Mouse (Mus musculus): ENCODE results near the gene Idi2. TPM values are rescaled to one million over a fixed set of nuclear protein-coding genes. Genes with fewer than 3 reads are reported as not detected.
"Not testable (repeated sequence)": the region's sequence is repeated elsewhere in the genome, so short reads cannot be mapped to it uniquely, and the experiment has no call there.

Gene Idi2
- polyA plus RNA-seq, 1 experiment from 2014 or later, result not detected

DNA sequence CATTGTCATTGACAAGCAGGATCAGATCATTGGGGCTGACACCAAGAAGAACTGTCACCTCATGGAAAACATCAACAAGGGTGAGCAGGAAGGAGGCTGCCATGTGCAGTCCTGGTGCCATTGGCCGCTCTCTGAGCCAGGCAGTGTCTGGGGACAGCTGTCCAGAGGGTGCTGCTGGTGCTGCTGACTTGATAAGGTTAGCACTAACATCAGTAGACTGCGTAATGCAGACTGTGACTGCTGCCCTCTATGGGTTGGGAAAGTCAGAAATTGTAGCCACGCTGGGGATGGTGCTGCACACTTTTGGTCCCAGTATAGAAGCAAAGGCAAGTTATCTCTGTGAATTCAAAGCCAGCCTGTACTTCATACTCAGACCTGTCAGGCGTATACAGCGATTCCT is 4.2 kb downstream of the Idi2 start:
- H3K4me1 ChIP-seq (ENCODE audit: control insufficient read depth, insufficient read depth, low read length); H3K4me2 ChIP-seq (ENCODE audit: low read depth, low read length); H3K4me3 ChIP-seq (ENCODE audit: low read length); H3K27me3 ChIP-seq (replicated peaks; ENCODE audit: control insufficient read depth, insufficient read depth, low read length); H3K27ac ChIP-seq (ENCODE audit: low read length); H3K36me3 ChIP-seq (ENCODE audit: control insufficient read depth, insufficient read depth, low read length); H3K9ac ChIP-seq (ENCODE audit: low read depth, low read length); H3K9me3 ChIP-seq (ENCODE audit: control insufficient read depth, low read length): not testable (repeated sequence)
- 0 out of 2 replicates have a peak, but pooled peaks have one; percentile 38 for ATAC-seq
- no CpG with 5 or more reads among the region's 5 CpGs for WGBS

DNA sequence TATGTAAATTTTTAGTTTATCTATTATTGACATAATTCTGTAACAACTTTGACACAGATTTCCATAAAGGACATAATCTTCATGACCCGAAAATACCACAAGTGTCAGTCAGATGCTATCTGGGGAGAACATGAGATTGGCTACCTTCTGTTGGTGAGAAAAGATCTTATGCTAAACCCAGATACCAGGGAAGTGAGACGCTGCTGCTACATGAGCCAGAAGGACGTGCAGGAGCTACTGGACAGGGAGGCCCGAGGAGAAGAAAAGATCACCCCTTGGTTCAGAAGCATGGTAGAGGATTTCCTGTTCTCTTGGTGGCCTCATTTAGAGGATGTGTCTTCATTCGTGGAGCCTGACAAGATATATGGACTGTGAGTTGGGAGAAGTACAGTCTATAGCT is 6.4 kb downstream of the Idi2 start:
- not testable (repeated sequence) for ATAC-seq; H3K4me2 ChIP-seq (ENCODE audit: low read depth, low read length); H3K9me3 ChIP-seq (ENCODE audit: control insufficient read depth, low read length); H3K27ac ChIP-seq (ENCODE audit: low read length); H3K27me3 ChIP-seq (replicated peaks; ENCODE audit: control insufficient read depth, insufficient read depth, low read length); H3K36me3 ChIP-seq (ENCODE audit: control insufficient read depth, insufficient read depth, low read length); H3K4me1 ChIP-seq (ENCODE audit: control insufficient read depth, insufficient read depth, low read length); H3K4me3 ChIP-seq (ENCODE audit: low read length); H3K9ac ChIP-seq (ENCODE audit: low read depth, low read length)
- no CpG with 5 or more reads among the region's 5 CpGs for WGBS

DNA sequence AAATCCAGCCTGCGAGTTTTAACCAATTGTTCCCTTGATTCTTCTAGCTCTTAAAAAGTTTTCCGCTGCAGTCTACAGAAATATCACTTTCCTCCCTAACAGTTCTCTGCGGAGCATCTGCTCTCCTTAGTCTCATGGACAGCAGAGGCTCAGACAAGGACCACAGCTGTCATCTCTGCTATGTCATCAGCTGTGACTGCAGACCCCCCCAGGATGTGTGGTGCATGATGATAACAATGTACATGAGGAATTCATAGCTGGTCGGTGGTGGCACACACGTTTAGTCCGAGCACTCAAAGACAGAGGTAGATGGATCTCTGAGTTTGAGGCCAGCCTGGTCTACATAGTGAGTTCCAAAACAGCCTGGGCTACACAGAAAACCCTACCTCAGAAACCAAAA is 6.9 kb downstream of the Idi2 start:
- H3K27ac ChIP-seq (ENCODE audit: low read length); H3K4me3 ChIP-seq (ENCODE audit: low read length); H3K9me3 ChIP-seq (ENCODE audit: control insufficient read depth, low read length); H3K27me3 ChIP-seq (replicated peaks; ENCODE audit: control insufficient read depth, insufficient read depth, low read length); H3K4me1 ChIP-seq (ENCODE audit: control insufficient read depth, insufficient read depth, low read length); H3K9ac ChIP-seq (ENCODE audit: low read depth, low read length); H3K4me2 ChIP-seq (ENCODE audit: low read depth, low read length); H3K36me3 ChIP-seq (ENCODE audit: control insufficient read depth, insufficient read depth, low read length); ATAC-seq: not testable (repeated sequence)
- WGBS, result 84% methylated on average over 5 of the region's 6 CpGs

DNA sequence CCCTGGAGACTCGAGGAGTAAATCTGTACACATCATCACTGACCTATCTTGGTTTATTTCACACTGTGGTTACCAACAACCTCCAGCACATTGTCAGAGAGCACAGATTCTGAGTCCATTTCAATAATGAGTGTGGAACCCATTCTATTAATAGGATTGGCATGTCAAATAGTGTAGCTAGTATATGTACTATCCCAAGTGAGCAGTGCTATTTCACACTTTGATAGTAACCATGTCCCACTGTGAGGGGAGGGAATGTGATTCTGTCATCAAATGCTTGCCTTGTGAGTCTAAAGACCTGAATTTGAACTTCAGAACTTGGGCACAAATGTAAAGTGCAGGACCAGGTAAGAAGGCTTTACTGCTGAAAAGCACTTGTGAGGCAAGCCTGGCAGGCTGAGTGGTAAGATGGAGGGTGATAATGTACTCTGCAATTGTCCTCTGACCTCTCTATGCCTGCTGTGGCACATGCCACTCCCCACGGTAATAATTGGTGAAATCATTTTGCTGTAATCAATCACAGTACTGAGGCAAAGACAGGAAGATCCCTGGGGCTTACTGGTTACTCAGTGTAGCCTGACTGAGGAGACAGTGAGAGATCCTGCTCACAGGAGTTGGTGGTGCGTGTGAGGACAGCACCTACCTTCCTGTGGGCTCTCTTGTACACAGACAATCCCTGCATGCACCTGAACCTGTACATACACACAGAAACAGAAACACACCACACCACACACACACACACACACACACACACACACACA is 8.6 kb downstream of the Idi2 start:
- H3K9ac ChIP-seq (ENCODE audit: low read depth, low read length); H3K4me1 ChIP-seq (ENCODE audit: control insufficient read depth, insufficient read depth, low read length); ATAC-seq; H3K27me3 ChIP-seq (replicated peaks; ENCODE audit: control insufficient read depth, insufficient read depth, low read length); H3K27ac ChIP-seq (ENCODE audit: low read length); H3K4me3 ChIP-seq (ENCODE audit: low read length); H3K9me3 ChIP-seq (ENCODE audit: control insufficient read depth, low read length); H3K4me2 ChIP-seq (ENCODE audit: low read depth, low read length); H3K36me3 ChIP-seq (ENCODE audit: control insufficient read depth, insufficient read depth, low read length): not testable (repeated sequence)
- 56% methylated on average over 3 of the region's 3 CpGs for WGBS

DNA sequence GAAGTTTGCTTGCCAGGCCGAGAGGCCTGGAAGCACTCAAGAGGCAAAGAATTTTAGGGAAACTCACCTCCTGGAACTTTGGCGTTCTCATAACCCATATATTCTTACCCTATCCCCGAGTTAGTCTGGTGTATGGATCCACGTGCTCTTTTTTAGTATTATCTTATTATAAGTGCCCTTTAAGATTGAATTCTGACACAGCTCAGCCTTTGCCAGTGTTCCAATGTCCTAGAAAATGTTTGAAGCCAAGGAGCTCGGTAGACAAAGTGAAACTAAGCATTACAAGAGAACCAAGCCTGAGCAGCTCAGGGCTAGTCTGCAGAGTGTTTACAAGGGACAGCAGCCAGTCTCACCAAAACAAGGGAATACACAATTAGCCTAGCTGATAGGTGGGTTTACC is 9.6 kb downstream of the Idi2 start:
- 32% methylated on average over 5 of the region's 5 CpGs for WGBS
- not testable (repeated sequence) for H3K4me2 ChIP-seq (ENCODE audit: low read depth, low read length); H3K4me3 ChIP-seq (ENCODE audit: low read length)

DNA sequence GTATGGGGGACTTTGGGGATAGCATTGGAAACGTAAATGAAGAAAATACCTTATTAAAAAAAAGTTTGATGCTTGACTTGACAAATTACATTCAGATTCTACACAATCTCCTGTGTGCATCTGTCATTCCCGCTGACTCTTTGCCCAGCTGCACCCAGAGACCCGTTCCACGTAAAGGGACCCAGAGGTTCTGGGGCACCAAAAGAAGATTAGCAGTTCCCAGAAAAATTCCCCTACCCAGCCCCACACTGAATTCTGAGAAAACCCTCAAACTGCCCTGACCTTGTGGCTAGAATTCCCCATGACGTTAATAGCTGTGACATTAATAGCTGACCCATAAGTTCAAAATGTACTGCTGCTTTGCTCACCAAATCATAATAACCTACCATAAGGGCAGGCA is 12.6 kb downstream of the Idi2 start:
- Histone ChIP-seq H3K9ac (ENCODE audit: low read depth, low read length) (no peak overlapping the region), H3K27ac (ENCODE audit: low read length) (no peak overlapping the region), H3K36me3 (ENCODE audit: control insufficient read depth, insufficient read depth, low read length) (peaks cover 3% of the 10 kb centered on the region; the same call in 1 of the 2 replicates), H3K27me3 (replicated peaks; ENCODE audit: control insufficient read depth, insufficient read depth, low read length) (no peaks in the 10 kb centered on the region), H3K4me3 (ENCODE audit: low read length) (no peak overlapping the region), H3K4me1 (ENCODE audit: control insufficient read depth, insufficient read depth, low read length) (no peaks in the 10 kb centered on the region), H3K9me3 (ENCODE audit: control insufficient read depth, low read length) (no peaks in the 10 kb centered on the region), H3K4me2 (ENCODE audit: low read depth, low read length) (no peak overlapping the region)
- no peak for ATAC-seq
- 92% methylated on average over 5 of the region's 5 CpGs for WGBS

More for the DNA sequence above, 9.6 kb downstream of the Idi2 start:
- not testable (repeated sequence) for H3K9me3 ChIP-seq (ENCODE audit: control insufficient read depth, low read length); H3K27ac ChIP-seq (ENCODE audit: low read length); H3K9ac ChIP-seq (ENCODE audit: low read depth, low read length); H3K4me1 ChIP-seq (ENCODE audit: control insufficient read depth, insufficient read depth, low read length); ATAC-seq; H3K27me3 ChIP-seq (replicated peaks; ENCODE audit: control insufficient read depth, insufficient read depth, low read length); H3K36me3 ChIP-seq (ENCODE audit: control insufficient read depth, insufficient read depth, low read length)

DNA sequence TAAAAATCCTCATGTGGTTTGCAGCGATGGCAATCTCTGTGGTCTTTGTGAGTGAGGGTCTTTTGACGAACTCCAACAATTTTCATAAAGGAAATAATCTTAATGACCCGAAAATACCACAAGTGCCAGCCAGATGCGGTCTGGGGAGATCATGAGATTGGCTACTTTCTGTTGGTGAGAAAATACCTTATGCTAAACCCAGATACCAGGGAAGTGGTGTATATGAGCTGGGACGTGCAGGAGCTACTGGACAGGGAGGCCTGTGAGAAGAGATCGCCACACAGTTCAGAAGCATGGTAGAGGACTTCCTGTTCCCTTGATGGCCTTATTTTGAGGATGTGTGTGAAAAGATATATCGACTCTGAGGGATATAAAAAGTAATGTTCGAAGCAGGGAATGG is 15.1 kb downstream of the Idi2 start:
- no peak for ATAC-seq
- H3K4me3 ChIP-seq (ENCODE audit: low read length), result no peak overlapping the region
- no peak overlapping the region for H3K9ac ChIP-seq (ENCODE audit: low read depth, low read length)
- no peak overlapping the region for H3K4me2 ChIP-seq (ENCODE audit: low read depth, low read length)
- peaks cover 9% of the 10 kb centered on the region for H3K36me3 ChIP-seq (ENCODE audit: control insufficient read depth, insufficient read depth, low read length)
- H3K27me3 ChIP-seq (replicated peaks; ENCODE audit: control insufficient read depth, insufficient read depth, low read length), result no peaks in the 10 kb centered on the region
- no peak overlapping the region for H3K27ac ChIP-seq (ENCODE audit: low read length)
- 94% methylated on average over 8 of the region's 8 CpGs for WGBS
- H3K4me1 ChIP-seq (ENCODE audit: control insufficient read depth, insufficient read depth, low read length), result no peaks in the 10 kb centered on the region
- no peaks in the 10 kb centered on the region for H3K9me3 ChIP-seq (ENCODE audit: control insufficient read depth, low read length)

DNA sequence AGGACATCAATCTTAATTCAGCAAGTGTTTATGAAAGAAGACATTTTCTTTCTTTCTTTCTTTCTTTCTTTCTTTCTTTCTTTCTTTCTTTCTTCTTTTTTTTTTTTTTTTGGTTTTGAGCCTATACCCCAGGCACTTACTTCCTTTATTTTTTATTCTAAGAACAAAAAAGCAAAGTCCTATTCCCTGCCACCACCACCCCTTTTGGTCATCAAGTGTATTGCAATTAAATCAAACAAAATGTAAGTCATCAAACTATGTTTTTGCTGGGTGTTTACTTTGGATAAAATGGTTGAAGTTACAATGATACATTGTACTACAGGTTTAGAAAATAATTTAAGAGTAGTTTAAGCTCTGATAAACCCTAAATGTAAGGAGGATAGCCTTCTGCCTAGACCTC is 19.7 kb downstream of the Idi2 start:
- Histone ChIP-seq H3K27me3 (replicated peaks; ENCODE audit: control insufficient read depth, insufficient read depth, low read length) (no peaks in the 10 kb centered on the region), H3K36me3 (ENCODE audit: control insufficient read depth, insufficient read depth, low read length) (peaks cover 33% of the 10 kb centered on the region), H3K4me1 (ENCODE audit: control insufficient read depth, insufficient read depth, low read length) (no peaks in the 10 kb centered on the region)

DNA sequence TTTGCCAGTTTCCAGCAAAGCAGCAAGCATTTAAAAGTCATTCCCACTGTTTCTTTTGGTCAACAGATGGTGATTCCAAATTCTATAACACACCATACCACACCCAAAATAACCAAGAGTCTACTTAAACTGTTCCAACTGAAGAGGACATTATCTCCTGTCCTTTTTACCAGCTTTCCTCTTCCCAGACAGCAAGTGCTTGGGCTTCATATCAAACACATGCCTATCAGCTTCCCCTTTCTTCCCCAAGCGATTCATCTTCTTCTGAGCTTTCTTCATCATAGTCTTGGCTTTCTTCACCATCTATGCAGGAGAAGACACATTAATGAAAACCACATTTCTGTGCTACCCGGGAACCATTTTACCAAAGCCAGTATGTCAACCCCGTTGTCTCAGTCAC is 20.3 kb downstream of the Idi2 start:
- H3K4me1 ChIP-seq (ENCODE audit: control insufficient read depth, insufficient read depth, low read length), result no peaks in the 10 kb centered on the region
- H3K9ac ChIP-seq (ENCODE audit: low read depth, low read length), result no peak overlapping the region
- H3K27ac ChIP-seq (ENCODE audit: low read length), result no peak overlapping the region
- H3K4me2 ChIP-seq (ENCODE audit: low read depth, low read length), result no peak overlapping the region
- H3K9me3 ChIP-seq (ENCODE audit: control insufficient read depth, low read length), result no peaks in the 10 kb centered on the region
- no peak for ATAC-seq
- peaks cover 35% of the 10 kb centered on the region for H3K36me3 ChIP-seq (ENCODE audit: control insufficient read depth, insufficient read depth, low read length)
- WGBS, result 96% methylated on average over 3 of the region's 3 CpGs
- H3K27me3 ChIP-seq (replicated peaks; ENCODE audit: control insufficient read depth, insufficient read depth, low read length), result no peaks in the 10 kb centered on the region
- H3K4me3 ChIP-seq (ENCODE audit: low read length), result no peak overlapping the region

More for the DNA sequence above, 19.7 kb downstream of the Idi2 start:
- Histone ChIP-seq H3K4me3 (ENCODE audit: low read length) (no peak overlapping the region), H3K9me3 (ENCODE audit: control insufficient read depth, low read length) (no peaks in the 10 kb centered on the region), H3K9ac (ENCODE audit: low read depth, low read length) (no peak overlapping the region), H3K27ac (ENCODE audit: low read length) (no peak overlapping the region), H3K4me2 (ENCODE audit: low read depth, low read length) (no peak overlapping the region)
- ATAC-seq, result no peak

DNA sequence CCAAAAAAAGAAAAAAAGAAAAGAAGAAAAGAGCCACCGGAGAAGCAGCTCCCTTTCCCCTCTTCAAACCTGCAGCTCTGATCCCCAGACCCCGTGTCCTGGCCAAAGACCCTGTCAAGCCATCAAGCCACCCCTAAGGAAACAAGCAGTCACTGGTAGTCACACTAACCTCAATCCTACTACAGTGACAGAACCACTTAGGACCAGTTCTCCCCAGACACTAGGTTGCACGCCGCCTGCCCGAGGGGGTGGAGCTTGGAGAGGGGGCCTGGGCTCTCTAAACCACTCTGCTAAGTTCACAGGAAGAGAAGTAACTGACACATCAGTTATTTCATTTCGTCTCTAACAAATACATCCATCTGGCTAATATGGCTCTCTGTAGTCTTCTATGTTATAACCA is 39.6 kb downstream of the Idi2 start:
- Histone ChIP-seq H3K9ac (ENCODE audit: low read depth, low read length) (no peak overlapping the region), H3K4me2 (ENCODE audit: low read depth, low read length) (no peak overlapping the region), H3K27me3 (replicated peaks; ENCODE audit: control insufficient read depth, insufficient read depth, low read length) (no peaks in the 10 kb centered on the region), H3K36me3 (ENCODE audit: control insufficient read depth, insufficient read depth, low read length) (peaks cover 5% of the 10 kb centered on the region; the same call in 1 of the 2 replicates), H3K4me1 (ENCODE audit: control insufficient read depth, insufficient read depth, low read length) (peaks cover 9% of the 10 kb centered on the region), H3K4me3 (ENCODE audit: low read length) (no peak overlapping the region), H3K27ac (ENCODE audit: low read length) (no peak overlapping the region), H3K9me3 (ENCODE audit: control insufficient read depth, low read length) (no peaks in the 10 kb centered on the region)
- WGBS, result 88% methylated on average over 6 of the region's 6 CpGs
- ATAC-seq, result no peak
